Mouse (Mus musculus): ENCODE measurements around the gene Ptger4.

DNA sequence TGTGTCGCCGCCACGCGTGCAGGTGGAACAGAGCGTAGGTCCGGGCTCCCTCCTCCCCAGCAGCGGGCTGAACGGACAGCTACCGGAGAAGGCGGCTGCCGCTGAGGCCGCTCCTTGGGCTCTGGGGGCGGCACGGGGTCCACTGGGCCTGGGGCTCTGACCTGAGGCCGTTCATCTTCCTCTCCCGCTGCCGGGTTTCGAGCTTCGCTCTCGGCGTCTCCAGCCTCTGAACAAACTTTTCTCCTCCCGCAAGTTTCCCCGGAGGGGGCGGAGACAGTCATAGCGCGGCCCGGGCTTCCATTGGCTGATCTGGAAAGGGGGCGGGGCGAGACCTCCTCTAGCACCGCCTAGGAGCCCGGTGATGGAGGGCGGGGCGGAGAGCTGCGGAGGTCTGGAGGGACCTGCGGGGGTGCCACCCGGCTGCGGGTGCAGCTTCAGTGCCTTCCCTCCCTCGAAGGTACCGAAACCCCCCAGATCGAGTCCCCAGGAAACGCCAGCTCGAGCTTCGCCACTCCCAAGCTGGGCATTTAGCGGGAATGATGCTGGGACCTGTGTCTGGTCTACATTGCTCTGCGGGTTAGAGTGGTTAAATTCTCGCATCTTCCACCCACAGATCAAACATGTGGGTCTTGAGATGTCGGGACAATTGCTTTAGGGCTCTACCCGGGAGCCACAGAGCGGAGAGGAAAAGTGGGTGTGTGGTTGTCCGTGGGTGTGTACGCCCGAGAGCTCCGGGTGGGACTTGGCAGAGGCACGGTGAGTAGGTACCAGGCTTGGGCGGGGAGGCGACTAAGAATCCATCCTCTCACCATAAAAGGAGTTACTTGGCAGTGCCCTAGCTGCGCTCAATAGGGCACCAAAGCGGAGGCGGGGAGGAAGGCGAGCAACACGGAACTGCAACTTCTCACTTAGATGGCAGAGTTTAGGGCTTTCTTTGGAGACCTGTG is at the start of gene Ptger4:
- no peak for TF ChIP-seq CTCF (IDR thresholded peaks at IDR 0.05; ENCODE audit: extremely low read depth, insufficient read depth, insufficient read length, insufficient replicate concordance)
- peak; percentile 84 for TF ChIP-seq POLR2A (IDR thresholded peaks at IDR 0.05; ENCODE audit: low read depth, low read length)

All from spleen, adult 2 months (tissue).